Mouse (Mus musculus) left cerebral cortex, postnatal 36 days (tissue): ENCODE data around the gene Apobec1. TPM values are rescaled to one million over a fixed set of nuclear protein-coding genes. Genes with fewer than 3 reads are reported as not detected.

Source experiments
- total RNA-seq, 2 experiments: library from RNA; stranded (reverse); gene quantifications; 2 replicates each; pipeline ENCODE4 v1.2.3; 2021

The Apobec1 gene
- total RNA-seq, 2 experiments from 2014 or later = 0.79 to 2.3 TPM

Other genes with a start within 250 kb of the Apobec1 start
- 10 to 100 TPM; 73.0 to 92.4 TPM for gene Rimklb, start 103.7 kb downstream of the Apobec1 start, total RNA-seq
- gene Mfap5, start 96.6 kb downstream of the Apobec1 start, total RNA-seq = not detected
- not detected for gene Aicda, start 48.6 kb downstream of the Apobec1 start, total RNA-seq
- not detected for gene Gdf3, start 7.6 kb upstream of the Apobec1 start, total RNA-seq
- gene Dppa3, start 24.0 kb upstream of the Apobec1 start, total RNA-seq = not detected
- not detected for gene Nanog, start 105.0 kb upstream of the Apobec1 start, total RNA-seq
- gene Slc2a3, start 199.2 kb upstream of the Apobec1 start, total RNA-seq = 100 to 1,000 TPM; 125 to 138 TPM
- gene Foxj2, start 217.5 kb upstream of the Apobec1 start, total RNA-seq = 10 to 100 TPM; 28.8 to 30.3 TPM